Mouse (Mus musculus) midbrain, embryonic 14.5 days (tissue): Measurements from ENCODE around the gene Spsb3. TPM values are rescaled to one million over a fixed set of nuclear protein-coding genes. Genes with fewer than 3 reads are reported as not detected.

ENCODE experiments used
- ATAC-seq: fragments of 200-750 bp; cut with Nextera tagmentation; 2 replicates; pipeline ENCODE4 v1.8.0; 2017; ENCODE audit warnings: moderate number of reproducible peaks, moderate library complexity; ENCODE audit not compliant: low FRiP score, low TSS enrichment
- DNase-seq: peaks from one replicate; pipeline ENCODE4 v3.0.0-alpha.2; 2015
- H3K27ac ChIP-seq: fragments of 300-500 bp; sonication (generic); replicated peaks from 2 replicates; pipeline ENCODE4 v1.5.1; 2014; ENCODE audit warnings: mild to moderate bottlenecking, low read depth, low read length, moderate library complexity
- H3K27me3 ChIP-seq: fragments of 300-500 bp; sonication (generic); 2 replicates; pipeline ENCODE4 v1.6.1; 2014; ENCODE audit warnings: low read length, control low read depth, mixed read lengths; ENCODE audit not compliant: control insufficient read depth, insufficient read depth
- H3K36me3 ChIP-seq: fragments of 300-500 bp; sonication (generic); 2 replicates; pipeline ENCODE4 v1.6.1; 2014; ENCODE audit warnings: low read length, control low read depth; ENCODE audit not compliant: control insufficient read depth, insufficient read depth
- H3K4me1 ChIP-seq: fragments of 300-500 bp; sonication (generic); 2 replicates; pipeline ENCODE4 v1.6.1; 2014; ENCODE audit warnings: mild to moderate bottlenecking, antibody characterized with exemption, low read length, control low read depth; ENCODE audit not compliant: control insufficient read depth, insufficient read depth
- H3K4me2 ChIP-seq: fragments of 300-500 bp; sonication (generic); 2 replicates; pipeline ENCODE4 v1.6.1; 2014; ENCODE audit warnings: mild to moderate bottlenecking, low read length, moderate library complexity
- H3K4me3 ChIP-seq: fragments of 300-500 bp; sonication (generic); replicated peaks from 2 replicates; pipeline ENCODE4 v1.5.1; 2014; ENCODE audit warnings: low read depth, low read length
- H3K9ac ChIP-seq: fragments of 300-500 bp; sonication (generic); replicated peaks from 2 replicates; pipeline ENCODE4 v1.6.1; 2014; ENCODE audit warnings: mild to moderate bottlenecking, low read length, moderate library complexity
- H3K9me3 ChIP-seq: fragments of 300-500 bp; sonication (generic); 2 replicates; pipeline ENCODE4 v1.6.1; 2016; ENCODE audit warnings: low read length, control low read depth, mixed read lengths; ENCODE audit not compliant: control insufficient read depth
- WGBS: fragments of 180-500 bp; shearing (Covaris S2); extraction: QIAGEN DNeasy Blood & Tissue Kit; methylation state at CpG from one replicate; pipeline ENCODE4 v1.1.7; 2014; 5-methylcytosine and 5-hydroxymethylcytosine counted together
- polyA plus RNA-seq: library from polyadenylated mRNA; unstranded; fragments of >200 nt; fragmentation: Nextera tagmentation; extraction: Ambion mirVana; gene quantifications from 2 replicates; pipeline ENCODE4 v1.2.1, GENCODE M21; 2014

Gene Spsb3
- 77.3 and 93.2 TPM in 2 replicates for polyA plus RNA-seq

GRCm38 (mm10) chr17:24886134-24886931 lies at the start of gene Spsb3, which contains the start of gene Nubp2:
Gene Spsb3 (plus strand): TSS chr17:24886643.
Gene Nubp2 (minus strand): TSS chr17:24886349.
- no peaks in the 10 kb centered on the region for H3K27me3 ChIP-seq
- peaks cover 51% of the 10 kb centered on the region for H3K36me3 ChIP-seq
- under 1% methylated on average over 69 of the region's 69 CpGs for WGBS
- peak within 1 kb of the TSS; percentile 88 for H3K4me3 ChIP-seq
- H3K4me2 ChIP-seq = peak within 1 kb of the TSS; percentile 80
- peak; percentile 99 for DNase-seq
- H3K9ac ChIP-seq = peak within 1 kb of the TSS; percentile 80
- ATAC-seq = peak; percentile 95
- H3K4me1 ChIP-seq = peaks cover 19% of the 10 kb centered on the region
- H3K9me3 ChIP-seq = no peaks in the 10 kb centered on the region
- peak within 1 kb of the TSS; percentile 70 for H3K27ac ChIP-seq

DNA sequence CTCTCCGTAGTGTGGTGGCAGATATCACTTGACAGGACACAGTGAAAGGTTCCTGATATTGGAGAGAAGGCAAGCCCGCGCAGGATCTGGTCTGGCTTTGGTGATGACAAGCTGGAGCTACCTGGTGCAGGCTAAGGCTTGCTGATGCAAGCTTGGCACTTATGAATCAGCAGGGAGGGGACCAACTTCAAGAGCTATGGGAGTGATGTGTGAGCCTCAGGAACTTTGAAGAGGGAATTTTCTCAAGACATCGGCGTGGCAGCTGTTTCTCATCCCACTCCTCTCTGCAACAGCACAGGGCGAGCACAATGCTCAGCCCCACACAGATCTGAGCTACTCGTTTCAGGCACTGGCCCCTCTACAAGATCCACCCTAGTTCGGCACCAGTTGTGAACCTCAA lies 46.6 kb upstream of the Spsb3 start, which contains the start of gene Hagh:
Hagh (plus strand) TSS at position 302 of the 400 bp plus-strand sequence.
- DNase-seq (no peak), ATAC-seq (no peak)
- Histone ChIP-seq H3K27me3 (no peaks in the 10 kb centered on the region), H3K4me1 (no peaks in the 10 kb centered on the region), H3K9me3 (no peaks in the 10 kb centered on the region), H3K9ac (no peak within 1 kb of the TSS), H3K4me2 (no peak within 1 kb of the TSS), H3K36me3 (no peaks in the 10 kb centered on the region), H3K4me3 (no peak within 1 kb of the TSS), H3K27ac (no peak within 1 kb of the TSS)
- 70% methylated on average over 8 of the region's 8 CpGs for WGBS

DNA sequence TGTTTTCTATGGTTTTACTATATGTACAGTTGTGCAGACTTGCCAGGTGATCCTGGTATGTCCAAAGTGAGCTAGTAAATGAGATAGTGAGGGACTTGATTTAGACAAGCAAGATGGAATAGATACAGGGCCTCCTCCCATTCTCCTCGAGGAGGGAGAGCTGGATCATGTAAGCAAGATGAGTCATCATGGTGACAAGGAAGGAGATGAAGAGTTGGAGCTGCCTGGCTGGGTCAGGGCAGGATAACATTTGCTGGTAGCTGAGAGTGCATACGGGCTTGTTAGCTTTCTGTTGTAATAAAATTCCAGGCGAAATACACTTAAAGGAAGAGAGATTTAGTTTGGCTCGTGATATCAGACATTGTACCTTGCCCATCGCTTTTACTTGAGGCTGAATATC lies 46.1 kb upstream of the Spsb3 start:
- no peaks in the 10 kb centered on the region for H3K27me3 ChIP-seq

GRCm38 (mm10) chr17:24841133-24841532 lies 45.3 kb upstream of the Spsb3 start:
- WGBS = 56% methylated on average over 4 of the region's 4 CpGs
- Histone ChIP-seq H3K9ac (no peak overlapping the region), H3K36me3 (no peaks in the 10 kb centered on the region), H3K27me3 (no peaks in the 10 kb centered on the region), H3K27ac (no peak overlapping the region), H3K9me3 (no peaks in the 10 kb centered on the region), H3K4me1 (no peaks in the 10 kb centered on the region), H3K4me3 (no peak overlapping the region), H3K4me2 (no peak overlapping the region)
- DNase-seq (peak; percentile 2), ATAC-seq (no peak)

More for the DNA sequence above, 46.1 kb upstream of the Spsb3 start:
- H3K4me2 ChIP-seq = no peak overlapping the region
- DNase-seq (no peak), ATAC-seq (no peak)
- no peak overlapping the region for H3K9ac ChIP-seq
- no peak overlapping the region for H3K27ac ChIP-seq
- H3K4me1 ChIP-seq = no peaks in the 10 kb centered on the region
- H3K9me3 ChIP-seq = no peaks in the 10 kb centered on the region
- no peaks in the 10 kb centered on the region for H3K36me3 ChIP-seq
- no peak overlapping the region for H3K4me3 ChIP-seq
- 69% methylated on average over 5 of the region's 5 CpGs for WGBS

DNA sequence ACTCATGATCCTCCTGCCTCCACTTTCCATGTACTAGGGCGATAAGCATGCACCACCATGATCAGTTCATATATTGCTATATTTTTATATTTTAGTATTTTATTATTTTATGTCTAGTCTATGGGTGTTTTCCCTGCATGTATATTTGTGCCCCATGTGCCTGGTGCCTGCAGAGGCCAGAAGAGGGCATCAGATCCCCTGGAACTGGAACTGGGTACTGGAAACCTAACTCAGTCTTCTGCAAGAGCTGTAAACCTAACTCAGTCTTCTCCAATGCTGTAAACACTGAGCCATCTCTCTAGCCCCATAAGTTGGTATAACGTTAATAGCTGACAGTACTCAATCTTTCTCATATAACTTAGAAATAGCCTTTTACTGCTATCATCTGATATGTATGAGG lies 43.8 kb upstream of the Spsb3 start:
- Histone ChIP-seq H3K27me3 (no peaks in the 10 kb centered on the region), H3K9me3 (no peaks in the 10 kb centered on the region), H3K4me3 (no peak overlapping the region), H3K4me2 (no peak overlapping the region), H3K9ac (no peak overlapping the region), H3K27ac (no peak overlapping the region), H3K36me3 (no peaks in the 10 kb centered on the region), H3K4me1 (no peaks in the 10 kb centered on the region)
- ATAC-seq = no peak
- DNase-seq = no peak
- 58% methylated on average over 2 of the region's 2 CpGs for WGBS

DNA sequence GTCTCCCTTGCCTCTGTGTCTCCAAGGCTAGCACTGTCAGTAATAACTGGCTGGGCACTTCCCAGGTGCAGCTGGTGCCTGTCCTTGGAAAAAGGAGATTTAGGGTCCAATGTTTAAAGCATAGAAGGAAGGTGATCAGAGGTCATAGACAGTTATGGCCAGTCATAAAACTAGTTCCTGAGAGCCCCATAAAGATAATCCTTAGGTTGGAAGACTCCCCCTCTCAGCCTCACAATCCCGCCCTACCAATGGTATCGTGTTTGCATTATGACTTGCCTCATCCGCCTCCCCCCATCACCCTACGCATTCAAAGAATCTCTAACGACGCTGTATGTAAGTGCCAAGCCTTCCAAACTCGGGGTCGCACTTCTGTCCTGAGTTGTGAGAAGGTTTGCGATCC lies 41.9 kb upstream of the Spsb3 start:
- no peak for DNase-seq
- H3K27me3 ChIP-seq = no peaks in the 10 kb centered on the region
- H3K9me3 ChIP-seq = no peaks in the 10 kb centered on the region
- no peak for ATAC-seq
- H3K4me1 ChIP-seq = peaks cover 9% of the 10 kb centered on the region; the same call in 1 of the 2 replicates
- H3K4me3 ChIP-seq = no peak overlapping the region
- H3K36me3 ChIP-seq = no peaks in the 10 kb centered on the region
- WGBS = 55% methylated on average over 9 of the region's 9 CpGs
- no peak overlapping the region for H3K4me2 ChIP-seq
- H3K27ac ChIP-seq = no peak overlapping the region
- no peak overlapping the region for H3K9ac ChIP-seq

DNA sequence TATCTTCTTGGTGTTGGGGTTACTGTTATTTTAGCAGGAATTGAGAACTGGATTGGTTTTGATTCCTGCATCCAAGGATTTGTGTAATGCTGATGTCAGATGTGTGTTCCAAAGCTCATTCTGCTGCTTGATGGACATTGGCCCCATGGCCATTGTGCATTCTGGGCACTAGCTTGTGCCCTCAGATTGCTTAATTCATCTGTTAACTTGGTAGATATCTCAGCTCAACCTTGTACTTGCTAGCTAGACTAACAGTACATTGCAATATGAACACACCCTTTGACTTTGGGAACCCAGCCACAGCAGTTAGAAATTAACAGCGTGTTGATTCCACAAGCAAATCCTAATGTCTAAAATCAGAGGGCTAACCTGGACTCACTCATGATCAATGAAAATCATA lies 39.1 kb upstream of the Spsb3 start:
- Histone ChIP-seq H3K9ac (no peak overlapping the region), H3K36me3 (no peaks in the 10 kb centered on the region), H3K27ac (no peak overlapping the region), H3K27me3 (no peaks in the 10 kb centered on the region; the same call in 1 of the 2 replicates), H3K4me3 (no peak overlapping the region), H3K4me1 (peaks cover 17% of the 10 kb centered on the region), H3K4me2 (no peak overlapping the region), H3K9me3 (no peaks in the 10 kb centered on the region)
- ATAC-seq (no peak), DNase-seq (no peak)
- 95% methylated on average over 1 of the region's 1 CpGs for WGBS

DNA sequence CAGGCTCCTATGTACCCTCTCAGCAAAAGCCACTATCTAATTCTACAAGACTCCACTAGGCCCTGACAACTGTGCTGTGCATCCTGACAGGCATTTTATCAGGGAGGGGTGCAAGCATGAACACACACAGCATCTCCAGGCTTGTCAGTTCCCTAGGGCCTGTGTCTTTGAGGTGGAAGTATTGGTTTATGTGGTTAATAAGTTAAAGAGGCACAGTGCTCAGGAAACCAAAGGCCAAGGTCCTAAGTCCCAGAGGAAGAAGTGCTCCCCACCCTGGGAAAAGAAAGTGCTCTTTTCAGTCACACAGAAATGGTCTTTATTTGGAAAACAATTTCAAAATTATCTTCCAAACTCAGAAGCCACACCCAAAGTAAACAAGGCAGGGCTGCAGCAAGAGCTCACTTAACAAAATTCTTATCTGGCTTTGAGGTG lies 37.8 kb upstream of the Spsb3 start:
- peak overlapping the region; percentile 74; the same call in 1 of the 2 replicates for H3K4me3 ChIP-seq
- no peak overlapping the region for H3K9ac ChIP-seq

DNA sequence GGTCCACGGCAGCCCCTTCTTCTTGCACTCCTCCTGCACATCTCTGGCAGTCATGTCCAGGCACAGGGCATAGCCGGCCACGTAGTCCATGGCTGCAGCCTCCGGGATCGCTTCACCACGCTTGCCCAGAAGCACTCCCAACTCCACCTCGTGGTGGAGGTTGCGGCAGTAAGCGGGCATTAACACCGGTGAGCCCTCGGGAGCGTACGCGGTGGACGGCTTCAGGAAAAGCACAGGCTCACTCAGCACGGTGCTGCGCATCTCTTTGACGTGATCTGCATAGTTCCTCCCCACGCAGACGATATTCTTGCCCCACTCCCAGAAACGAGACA lies 36.7 kb upstream of the Spsb3 start:
- 0% methylated on average over 21 of the region's 21 CpGs for WGBS
- H3K9ac ChIP-seq = peak overlapping the region; percentile 59
- H3K27ac ChIP-seq = peak overlapping the region; percentile 81
- DNase-seq (no peak), ATAC-seq (peak; percentile 63; the same call in 1 of the 2 replicates)
- H3K36me3 ChIP-seq = peaks cover 18% of the 10 kb centered on the region
- peaks cover 17% of the 10 kb centered on the region for H3K4me1 ChIP-seq
- H3K4me3 ChIP-seq = peak overlapping the region; percentile 74
- H3K9me3 ChIP-seq = no peaks in the 10 kb centered on the region
- H3K4me2 ChIP-seq = peak overlapping the region; percentile 80
- H3K27me3 ChIP-seq = no peaks in the 10 kb centered on the region; the same call in 1 of the 2 replicates

More for the DNA sequence above, 37.8 kb upstream of the Spsb3 start:
- H3K4me2 ChIP-seq = peak overlapping the region; percentile 80
- H3K27me3 ChIP-seq = no peaks in the 10 kb centered on the region; the same call in 1 of the 2 replicates
- H3K9me3 ChIP-seq = no peaks in the 10 kb centered on the region
- no peak overlapping the region for H3K27ac ChIP-seq
- DNase-seq (no peak), ATAC-seq (no peak)
- H3K36me3 ChIP-seq = peaks cover 9% of the 10 kb centered on the region
- peaks cover 17% of the 10 kb centered on the region for H3K4me1 ChIP-seq
